Mouse (Mus musculus) kidney, embryonic 14.5 days (tissue): ENCODE measurements around the gene Myadml2. TPM values are rescaled to one million over a fixed set of nuclear protein-coding genes. Genes with fewer than 3 reads are reported as not detected.

ENCODE experiments used
- ATAC-seq: fragments of 200-750 bp; cut with Nextera tagmentation; 2 replicates; pipeline ENCODE4 v1.8.0; 2017; ENCODE audit warnings: moderate number of reproducible peaks, mild to moderate bottlenecking, moderate TSS enrichment, moderate library complexity; ENCODE audit not compliant: low FRiP score, low TSS enrichment
- H3K27ac ChIP-seq: fragments of 300-500 bp; sonication (generic); 2 replicates; pipeline ENCODE4 v1.5.1; 2014; ENCODE audit warnings: low read depth, mild to moderate bottlenecking, low read length, moderate library complexity, mixed read lengths
- H3K27me3 ChIP-seq: fragments of 300-500 bp; sonication (generic); 2 replicates; pipeline ENCODE4 v1.6.1; 2014; ENCODE audit warnings: mild to moderate bottlenecking, low read length; ENCODE audit not compliant: control insufficient read depth, insufficient read depth
- H3K36me3 ChIP-seq: fragments of 300-500 bp; sonication (generic); 2 replicates; pipeline ENCODE4 v1.6.1; 2014; ENCODE audit warnings: low read length, mixed read lengths; ENCODE audit not compliant: control insufficient read depth, insufficient read depth
- H3K4me1 ChIP-seq: fragments of 300-500 bp; sonication (generic); 2 replicates; pipeline ENCODE4 v1.6.1; 2014; ENCODE audit warnings: low read length, mixed read lengths; ENCODE audit not compliant: control insufficient read depth, insufficient read depth
- H3K4me2 ChIP-seq: fragments of 300-500 bp; sonication (generic); replicated peaks from 2 replicates; pipeline ENCODE4 v1.6.1; 2014; ENCODE audit warnings: low read depth, mild to moderate bottlenecking, low read length
- H3K4me3 ChIP-seq: fragments of 300-500 bp; sonication (generic); 2 replicates; pipeline ENCODE4 v1.5.1; 2014; ENCODE audit warnings: mild to moderate bottlenecking, low read length
- H3K9ac ChIP-seq: fragments of 300-500 bp; sonication (generic); 2 replicates; pipeline ENCODE4 v1.6.1; 2014; ENCODE audit warnings: low read depth, mild to moderate bottlenecking, low read length, moderate library complexity
- H3K9me3 ChIP-seq: fragments of 300-500 bp; sonication (generic); 2 replicates; pipeline ENCODE4 v1.6.1; 2016; ENCODE audit warnings: low read length; ENCODE audit not compliant: control insufficient read depth
- WGBS: fragments of 180-500 bp; shearing (Covaris S2); extraction: QIAGEN DNeasy Blood & Tissue Kit; methylation state at CpG from one replicate; pipeline ENCODE4 v1.1.7; 2014; 5-methylcytosine and 5-hydroxymethylcytosine counted together
- polyA plus RNA-seq: library from polyadenylated mRNA; unstranded; fragments of >200 nt; fragmentation: Nextera tagmentation; extraction: Ambion mirVana; gene quantifications from 2 replicates; pipeline ENCODE4 v1.2.1, GENCODE M21; 2014

Myadml2 gene
- polyA plus RNA-seq: not detected in 2 replicates

GRCm38 (mm10) chr11:120648001-120648476 is at the start of gene Myadml2:
Myadml2 (minus strand) TSS chr11:120648158.
- 7% methylated on average over 13 of the region's 13 CpGs for whole genome bisulfite sequencing
- peak within 1 kb of the TSS; percentile 9; the same call in 1 of the 2 replicates for H3K4me3 ChIP-seq
- H3K9me3 ChIP-seq: no peaks in the 10 kb centered on the region
- H3K27me3 ChIP-seq: peaks cover 4% of the 10 kb centered on the region; the same call in 1 of the 2 replicates
- peak within 1 kb of the TSS; percentile 9; the same call in 1 of the 2 replicates for H3K9ac ChIP-seq
- peaks cover 9% of the 10 kb centered on the region for H3K4me1 ChIP-seq
- H3K36me3 ChIP-seq: no peaks in the 10 kb centered on the region
- H3K4me2 ChIP-seq: peak within 1 kb of the TSS; percentile 42
- no peak within 1 kb of the TSS for H3K27ac ChIP-seq
- ATAC-seq: no peak

GRCm38 (mm10) chr11:120697741-120698140 is 49.8 kb upstream of the Myadml2 start:
- Histone ChIP-seq H3K27me3 (no peaks in the 10 kb centered on the region), H3K27ac (peak overlapping the region; percentile 62), H3K4me1 (peaks cover 40% of the 10 kb centered on the region), H3K4me3 (no peak overlapping the region), H3K9ac (0 out of 2 replicates have a peak overlapping the region, but pooled peaks have one; percentile 25), H3K36me3 (peaks cover 24% of the 10 kb centered on the region), H3K4me2 (no peak overlapping the region), H3K9me3 (no peaks in the 10 kb centered on the region)
- ATAC-seq: peak; percentile 18; the same call in 1 of the 2 replicates
- WGBS: 28% methylated on average over 10 of the region's 10 CpGs

GRCm38 (mm10) chr11:120696568-120696967 is 48.6 kb upstream of the Myadml2 start:
- no peak overlapping the region for H3K4me3 ChIP-seq
- H3K27ac ChIP-seq: peak overlapping the region; percentile 33; the same call in 1 of the 2 replicates
- no peak overlapping the region for H3K9ac ChIP-seq
- H3K9me3 ChIP-seq: no peaks in the 10 kb centered on the region
- H3K4me2 ChIP-seq: no peak overlapping the region
- H3K36me3 ChIP-seq: peaks cover 17% of the 10 kb centered on the region
- WGBS: 88% methylated on average over 6 of the region's 6 CpGs
- no peaks in the 10 kb centered on the region for H3K27me3 ChIP-seq
- ATAC-seq: no peak
- H3K4me1 ChIP-seq: peaks cover 40% of the 10 kb centered on the region

DNA sequence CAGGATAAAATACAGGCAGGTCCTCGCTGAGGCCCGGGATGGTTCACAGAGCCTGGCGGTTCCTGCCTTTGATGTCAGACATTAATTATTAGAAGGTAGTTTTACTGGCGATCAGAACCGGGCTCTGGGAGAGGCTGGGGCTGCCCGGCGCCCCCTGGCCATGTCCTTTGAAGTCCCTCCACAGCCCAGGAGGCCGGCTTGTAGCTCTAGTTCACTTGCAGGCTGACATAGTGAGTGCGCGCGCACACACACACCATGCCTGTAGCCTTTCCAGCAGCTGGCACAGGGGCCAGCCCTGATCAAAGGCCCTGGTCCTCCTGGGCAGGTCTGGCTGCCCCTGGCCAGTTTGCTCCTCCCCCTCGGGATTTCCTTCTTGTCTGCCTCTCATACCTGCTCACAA is 47.7 kb upstream of the Myadml2 start:
- H3K27ac ChIP-seq: peak overlapping the region; percentile 33; the same call in 1 of the 2 replicates
- H3K4me2 ChIP-seq: no peak overlapping the region
- peaks cover 12% of the 10 kb centered on the region; the same call in 1 of the 2 replicates for H3K36me3 ChIP-seq
- ATAC-seq: peak; percentile 87
- no peak overlapping the region for H3K9ac ChIP-seq
- 13% methylated on average over 12 of the region's 12 CpGs for WGBS
- H3K27me3 ChIP-seq: no peaks in the 10 kb centered on the region
- no peak overlapping the region for H3K4me3 ChIP-seq
- H3K4me1 ChIP-seq: peaks cover 40% of the 10 kb centered on the region
- no peaks in the 10 kb centered on the region for H3K9me3 ChIP-seq

GRCm38 (mm10) chr11:120695184-120695583 is 47.2 kb upstream of the Myadml2 start:
- peaks cover 40% of the 10 kb centered on the region for H3K4me1 ChIP-seq
- WGBS: 6% methylated on average over 4 of the region's 4 CpGs
- no peak overlapping the region for H3K4me2 ChIP-seq

DNA sequence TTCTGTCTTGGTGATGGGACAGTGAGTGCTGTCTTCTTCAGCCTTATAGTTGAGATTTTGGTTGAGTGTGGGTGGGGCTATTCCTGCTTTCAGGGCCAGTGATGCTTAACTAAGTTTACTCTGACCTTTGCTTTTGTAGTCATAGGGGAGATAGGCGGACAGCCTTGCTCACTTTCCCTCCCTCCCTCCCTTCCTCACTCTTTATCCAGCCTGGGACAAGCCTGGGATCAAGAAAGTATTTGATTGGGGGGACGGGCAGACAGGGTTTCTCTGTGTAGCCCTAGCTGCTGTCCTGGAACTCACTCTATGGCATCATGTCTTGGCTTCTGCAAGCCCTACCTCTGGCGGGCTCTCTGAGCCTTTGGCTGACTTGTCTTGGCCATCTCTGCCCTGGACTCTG is 45.5 kb upstream of the Myadml2 start:
- 77% methylated on average over 3 of the region's 3 CpGs for WGBS
- H3K27me3 ChIP-seq: no peaks in the 10 kb centered on the region
- no peaks in the 10 kb centered on the region for H3K9me3 ChIP-seq
- peaks cover 39% of the 10 kb centered on the region for H3K4me1 ChIP-seq
- ATAC-seq: no peak
- H3K36me3 ChIP-seq: peaks cover 24% of the 10 kb centered on the region
- no peak overlapping the region for H3K9ac ChIP-seq
- no peak overlapping the region for H3K27ac ChIP-seq
- no peak overlapping the region for H3K4me2 ChIP-seq
- no peak overlapping the region for H3K4me3 ChIP-seq

More at GRCm38 (mm10) chr11:120695184-120695583, 47.2 kb upstream of the Myadml2 start:
- Histone ChIP-seq H3K9me3 (no peaks in the 10 kb centered on the region), H3K4me3 (no peak overlapping the region), H3K27ac (peak overlapping the region; percentile 33; the same call in 1 of the 2 replicates), H3K9ac (no peak overlapping the region), H3K27me3 (no peaks in the 10 kb centered on the region), H3K36me3 (peaks cover 16% of the 10 kb centered on the region; the same call in 1 of the 2 replicates)
- ATAC-seq: peak; percentile 70

- WGBS: 92% methylated on average over 4 of the region's 4 CpGs
- H3K9me3 ChIP-seq: no peaks in the 10 kb centered on the region
- no peak for ATAC-seq
- no peak overlapping the region for H3K9ac ChIP-seq
- H3K4me3 ChIP-seq: no peak overlapping the region
- peaks cover 30% of the 10 kb centered on the region for H3K4me1 ChIP-seq
- H3K36me3 ChIP-seq: peaks cover 29% of the 10 kb centered on the region
- no peak overlapping the region for H3K4me2 ChIP-seq
- H3K27me3 ChIP-seq: no peaks in the 10 kb centered on the region
- no peak overlapping the region for H3K27ac ChIP-seq
Measured at GRCm38 (mm10) chr11:120692471-120693011, 44.6 kb upstream of the Myadml2 start.

- Histone ChIP-seq H3K4me2 (no peak overlapping the region), H3K9me3 (no peaks in the 10 kb centered on the region), H3K4me1 (no peaks in the 10 kb centered on the region), H3K36me3 (peaks cover 34% of the 10 kb centered on the region), H3K4me3 (no peak overlapping the region), H3K9ac (no peak overlapping the region), H3K27ac (no peak overlapping the region), H3K27me3 (no peaks in the 10 kb centered on the region)
- no peak for ATAC-seq
- 83% methylated on average over 3 of the region's 3 CpGs for WGBS
Measured at GRCm38 (mm10) chr11:120689365-120689764, 41.4 kb upstream of the Myadml2 start.

- H3K4me3 ChIP-seq: no peak overlapping the region
- H3K9ac ChIP-seq: no peak overlapping the region
- peak overlapping the region; percentile 42 for H3K27ac ChIP-seq
- H3K4me1 ChIP-seq: no peaks in the 10 kb centered on the region
- H3K36me3 ChIP-seq: peaks cover 41% of the 10 kb centered on the region
- no peak for ATAC-seq
- no peaks in the 10 kb centered on the region for H3K9me3 ChIP-seq
- H3K27me3 ChIP-seq: no peaks in the 10 kb centered on the region
- no peak overlapping the region for H3K4me2 ChIP-seq
- WGBS: 74% methylated on average over 20 of the region's 20 CpGs
Measured at GRCm38 (mm10) chr11:120686650-120687272, 38.8 kb upstream of the Myadml2 start.
